8 mouse cellular contexts compared by ENCODE assay signal in the genomic region with DNA sequence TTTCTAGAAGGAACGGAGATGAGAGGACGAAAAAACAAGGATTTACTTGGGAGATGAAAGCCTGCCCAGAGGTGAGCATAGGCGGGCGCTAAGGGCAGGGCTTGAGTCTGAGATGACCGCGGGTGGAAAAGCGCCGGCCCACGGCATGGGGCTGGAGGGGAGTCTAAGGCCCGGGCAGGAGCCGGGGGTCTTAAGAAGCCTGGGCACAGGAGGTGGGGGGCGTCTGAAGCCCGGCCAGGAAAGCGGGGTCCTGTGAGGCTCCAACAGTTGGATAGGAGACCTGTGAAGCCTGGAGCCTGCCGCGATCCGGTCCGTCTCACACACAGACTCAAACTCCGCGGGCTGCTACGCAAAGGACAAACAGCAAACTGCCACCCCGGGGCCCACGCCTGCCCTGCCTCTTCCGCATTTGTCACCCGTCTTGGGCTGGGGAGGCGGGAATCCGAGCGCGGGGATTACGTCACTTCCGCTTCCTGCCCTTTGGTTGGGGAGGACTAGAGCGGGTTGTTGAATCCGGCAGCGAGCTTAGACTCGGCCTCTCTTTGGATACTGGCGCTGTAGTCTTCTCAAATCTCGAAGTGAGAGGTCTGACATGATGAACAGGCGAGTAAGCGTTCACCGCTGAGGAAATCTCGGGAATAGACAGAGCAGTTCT. TPM values are rescaled to one million over a fixed set of nuclear protein-coding genes. Genes with fewer than 3 reads are reported as not detected.
DNase-seq lines count a peak whose midpoint lies in the region; ATAC-seq lines count a peak whose summit lies in the region.

A gene (minus strand): TSS at position 445 of the 655 bp plus-strand sequence.

- DNase-seq in R1 (ENCODE audit: low read depth, low spot score): peak; percentile 98
- DNase-seq in cerebellum, postnatal 25 days: peak; percentile 97 to 98
- DNase-seq in frontal cortex, postnatal 25 days (ENCODE audit: low spot score in 2 of 2): peak; percentile 89 to 97
- DNase-seq in hindbrain, embryonic 14.5 days (ENCODE audit: low spot score): peak; percentile 98
- peak; percentile 98 for DNase-seq in layer of hippocampus, postnatal 36 days
- DNase-seq in lung, postnatal 36 days: peak; percentile 97
- peak; percentile 98 for DNase-seq in retina, postnatal 1 day
- DNase-seq in urinary bladder, adult 18-20 months (ENCODE audit: low spot score in 2 of 2): peak; percentile 88 to 96

- H3K9me3 ChIP-seq in hindbrain, embryonic 14.5 days (ENCODE audit: control insufficient read depth, low read length): no peaks in the 10 kb centered on the region

- WGBS in hindbrain, embryonic 14.5 days: under 1% methylated on average over 41 of the region's 41 CpGs

- H3K4me3 ChIP-seq in hindbrain, embryonic 14.5 days (replicated peaks; ENCODE audit: low read length): peak within 1 kb of the TSS; percentile 56

- H3K4me2 ChIP-seq in hindbrain, embryonic 14.5 days (replicated peaks): peak within 1 kb of the TSS; percentile 73

- peak within 1 kb of the TSS; percentile 73 for H3K9ac ChIP-seq in hindbrain, embryonic 14.5 days

- peak; percentile 99 for ATAC-seq in hindbrain, embryonic 14.5 days (ENCODE audit: low FRiP score)

- H3K4me1 ChIP-seq in hindbrain, embryonic 14.5 days (replicated peaks; ENCODE audit: control insufficient read depth, insufficient read depth, low read length): peaks cover 13% of the 10 kb centered on the region

- H3K27ac ChIP-seq in hindbrain, embryonic 14.5 days: peak within 1 kb of the TSS; percentile 88

- H3K27me3 ChIP-seq in hindbrain, embryonic 14.5 days (ENCODE audit: control insufficient read depth, insufficient read depth, low read length): no peaks in the 10 kb centered on the region

- no peaks in the 10 kb centered on the region for H3K36me3 ChIP-seq in hindbrain, embryonic 14.5 days (replicated peaks; ENCODE audit: control insufficient read depth, insufficient read depth)

RNA-seq across cellular contexts. Expression of the gene that starts here (rescaled TPM):
- 6.6 and 7.0 TPM in 2 replicates for polyA plus RNA-seq in hindbrain, embryonic 14.5 days (2014; fragmentation: Nextera tagmentation; extraction: Ambion mirVana)
- total RNA-seq in layer of hippocampus, postnatal 36 days (2021): 1 to 10 TPM; 1.9 to 2.2 TPM

Comparison
In these comparisons a context has a peak if more than half of its experiments do, and no peak if none do; other contexts are left out.
1. Peak in every context shown above with its lines: DNase-seq, ATAC-seq, H3K4me3 ChIP-seq and H3K27ac ChIP-seq.